9 mouse cellular contexts compared by ENCODE assay signal in genomic region chr6:92219445-92219844, GRCm38 (mm10). TPM values are rescaled to one million over a fixed set of nuclear protein-coding genes. Genes with fewer than 3 reads are reported as not detected.
DNase-seq lines count a peak whose midpoint lies in the region; ATAC-seq and TF ChIP-seq lines count a peak whose summit lies in the region.
"Had no signal": no experiment of that assay in that cellular context is flagged by ENCODE, and none has a peak within 500 bp of the region (broad histone marks: within the 10 kb centered on the region; RNA-seq: fewer than 3 reads in every experiment).

No protein-coding gene starts in this region.

- DNase-seq in left cerebral cortex, adult 18-20 months (ENCODE audit: low spot score in 2 of 2), result peak; percentile 47 to 55
- DNase-seq in left cerebral cortex, adult 8-10 months (ENCODE audit: low spot score in 2 of 2), result no peak
- DNase-seq in MEL (ENCODE audit: low read depth, low spot score), result peak; percentile 55
- peak; percentile 19 for DNase-seq in adrenal gland, postnatal 25 days
- peak; percentile 39 for DNase-seq in induced T-regulatory cell, adult 2 months (ENCODE audit: low read depth)
- peak; percentile 45 for DNase-seq in limb, embryonic 11.5 days (ENCODE audit: low spot score)
- peak; percentile 57 to 64 for DNase-seq in right cerebral cortex, postnatal 10 days (ENCODE audit: low spot score in 2 of 2)

- no peak overlapping the region for H3K9ac ChIP-seq in MEL (ENCODE audit: control insufficient read depth, low read depth, low read length, poor library complexity, severe bottlenecking)
- no peak overlapping the region for H3K9ac ChIP-seq in limb, embryonic 11.5 days (ENCODE audit: low read length)

- H3K4me1 ChIP-seq in MEL (ENCODE audit: control insufficient read depth in 1 of 2, insufficient read depth in 2 of 2, low read length in 2 of 2), result peaks cover 0 to 4% of the 10 kb centered on the region in 2 experiments; a peak in 2 of 4 replicates
- H3K4me1 ChIP-seq in limb, embryonic 11.5 days (ENCODE audit: control insufficient read depth, insufficient read depth, low read length), result no peaks in the 10 kb centered on the region

- no peak overlapping the region for H3K4me3 ChIP-seq in MEL (ENCODE audit: control insufficient read depth in 1 of 2, insufficient read depth in 1 of 2, low read depth in 2 of 2, low read length in 2 of 2)
- H3K4me3 ChIP-seq in limb, embryonic 11.5 days (ENCODE audit: low read depth, low read length), result no peak overlapping the region
- H3K4me3 ChIP-seq: erythroblast, embryonic 14.5 days; megakaryocyte, embryonic 14.5 days had no signal

- H3K4me2 ChIP-seq in limb, embryonic 11.5 days (ENCODE audit: low read depth, severe bottlenecking), result no peak overlapping the region

- H3K27ac ChIP-seq in MEL (ENCODE audit: control insufficient read depth, low read depth, low read length), result no peak overlapping the region
- H3K27ac ChIP-seq in limb, embryonic 11.5 days (replicated peaks; ENCODE audit: low read depth, low read length), result no peak overlapping the region

- peaks cover 8 to 9% of the 10 kb centered on the region in 2 experiments for H3K27me3 ChIP-seq in MEL (ENCODE audit: control insufficient read depth in 1 of 2, insufficient read depth in 2 of 2, low read length in 2 of 2)
- H3K27me3 ChIP-seq in limb, embryonic 11.5 days (ENCODE audit: control insufficient read depth, insufficient read depth, low read length), result no peaks in the 10 kb centered on the region

- TF ChIP-seq POLR2A in MEL (IDR thresholded peaks at IDR 0.05; ENCODE audit: control insufficient read depth in 1 of 2, insufficient read depth in 1 of 2, low read depth in 1 of 2, low read length in 2 of 2, poor library complexity in 1 of 2), result no peak

- H3K36me3 ChIP-seq in MEL (ENCODE audit: control insufficient read depth in 1 of 2, insufficient read depth in 2 of 2, low read length in 2 of 2), result peaks cover 0 to 3% of the 10 kb centered on the region in 2 experiments; a peak in 2 of 4 replicates
- no peaks in the 10 kb centered on the region for H3K36me3 ChIP-seq in limb, embryonic 11.5 days (ENCODE audit: control insufficient read depth, insufficient read depth, low read length)

- TF ChIP-seq RAD21 in MEL (IDR thresholded peaks at IDR 0.05; ENCODE audit: low read depth, low read length), result peak; percentile 71

- 54% methylated on average over 3 of the region's 3 CpGs for WGBS in limb, embryonic 11.5 days

- ATAC-seq in limb, embryonic 11.5 days (ENCODE audit: insufficient number of reproducible peaks, low FRiP score, low TSS enrichment, low read depth), result no peak

- H3K79me2 ChIP-seq in MEL (ENCODE audit: control insufficient read depth, insufficient read depth, low read length, poor library complexity), result peaks cover 2% of the 10 kb centered on the region; the same call in 1 of the 2 replicates

- no peak for TF ChIP-seq EP300 in MEL (IDR thresholded peaks at IDR 0.05; ENCODE audit: low read depth in 1 of 2, low read length in 2 of 2)

- TF ChIP-seq CTCF in MEL (IDR thresholded peaks at IDR 0.05 in 2 of 3, conservative IDR thresholded peaks at IDR 0.05 in 1 of 3; ENCODE audit: control insufficient read depth in 1 of 3, insufficient read depth in 1 of 3, low read depth in 2 of 3, low read length in 3 of 3, poor library complexity in 1 of 3, severe bottlenecking in 1 of 3), result peak; percentile 27 to 66 (median 57); a peak in 5 of 6 replicates

- H3K9me3 ChIP-seq in MEL (replicated peaks; ENCODE audit: insufficient read depth, low read length), result no peaks in the 10 kb centered on the region
- no peaks in the 10 kb centered on the region for H3K9me3 ChIP-seq in limb, embryonic 11.5 days (ENCODE audit: control insufficient read depth, low read length)
- H3K9me3 ChIP-seq: megakaryocyte, embryonic 14.5 days had no signal

TF ChIP-seq in MEL, 35 proteins besides CTCF, POLR2A, EP300 and RAD21:
- TF ChIP-seq MXI1 (IDR thresholded peaks at IDR 0.05; ENCODE audit: low read depth, low read length), result no peak
- peak; percentile 54 for TF ChIP-seq ZC3H11A (IDR thresholded peaks at IDR 0.05; ENCODE audit: low read depth, low read length)
- peak; percentile 77 for TF ChIP-seq SMC3 (IDR thresholded peaks at IDR 0.05; ENCODE audit: low read depth, low read length)
- no peak for TF ChIP-seq ZMIZ1 (IDR thresholded peaks at IDR 0.05; ENCODE audit: low read depth, low read length)

RNA-seq across cellular contexts. Expression of gene Rbsn, which starts 4.7 kb away (rescaled TPM):
- 10 to 100 TPM; 40.7 to 49.9 TPM for total RNA-seq in left cerebral cortex, adult 18-20 months (2021)
- total RNA-seq in left cerebral cortex, adult 8-10 months (2022), result 10 to 100 TPM; 38.0 to 42.8 (median 40.1) TPM
- total RNA-seq in MEL (2012; rRNA removed), result 14.3 and 16.1 TPM in 2 replicates
- 10 to 100 TPM in 1 of 2 experiments, not detected in 1; 16.3 TPM for polyA plus RNA-seq in MEL (2012; ENCODE audit: insufficient read depth in 1 of 2, insufficient read length in 2 of 2, low read depth in 1 of 2, low replicate concordance in 2 of 2, missing spikeins in 1 of 2)
- 16.5 and 19.9 TPM in 2 replicates for total RNA-seq in adrenal gland, postnatal 25 days (2021)
- 16.8 and 17.1 TPM in 2 replicates for polyA plus RNA-seq in limb, embryonic 11.5 days (2014; fragmentation: Nextera tagmentation; extraction: Ambion mirVana)

RNA-seq across cellular contexts. Expression of gene Trh, which starts 25.0 kb away (rescaled TPM):
- total RNA-seq in left cerebral cortex, adult 18-20 months (2021), result 10 to 100 TPM in 1 of 2 experiments, 1 to 10 TPM in 1; 5.8 to 11.2 TPM
- 1 to 10 TPM; 2.5 to 8.4 (median 7.8) TPM for total RNA-seq in left cerebral cortex, adult 8-10 months (2022)
- not detected in 2 replicates for total RNA-seq in MEL (2012; rRNA removed)
- not detected for polyA plus RNA-seq in MEL (2012; ENCODE audit: insufficient read depth in 1 of 2, insufficient read length in 2 of 2, low read depth in 1 of 2, low replicate concordance in 2 of 2, missing spikeins in 1 of 2)
- not detected in 2 replicates for total RNA-seq in adrenal gland, postnatal 25 days (2021)
- polyA plus RNA-seq in limb, embryonic 11.5 days (2014; fragmentation: Nextera tagmentation; extraction: Ambion mirVana), result 0.13 TPM in 1 of 2 replicates, not detected in the other
- polyA plus RNA-seq: erythroblast, embryonic 14.5 days had no signal

RNA-seq across cellular contexts. Expression of gene Mrps25, which starts 35.6 kb away (rescaled TPM):
- 10 to 100 TPM; 54.6 to 55.7 TPM for total RNA-seq in left cerebral cortex, adult 18-20 months (2021)
- 10 to 100 TPM; 44.6 to 59.2 (median 48.9) TPM for total RNA-seq in left cerebral cortex, adult 8-10 months (2022)
- 87.7 and 109 TPM in 2 replicates for total RNA-seq in MEL (2012; rRNA removed)
- polyA plus RNA-seq in MEL (2012; ENCODE audit: insufficient read depth in 1 of 2, insufficient read length in 2 of 2, low read depth in 1 of 2, low replicate concordance in 2 of 2, missing spikeins in 1 of 2), result 100 to 1,000 TPM in 1 of 2 experiments, 10 to 100 TPM in 1; 94.7 to 261 TPM
- total RNA-seq in adrenal gland, postnatal 25 days (2021), result 48.5 and 55.5 TPM in 2 replicates
- polyA plus RNA-seq in limb, embryonic 11.5 days (2014; fragmentation: Nextera tagmentation; extraction: Ambion mirVana), result 83.9 and 91.7 TPM in 2 replicates

Comparison
In these comparisons a context has a peak if more than half of its experiments do, and no peak if none do; other contexts are left out.
1. DNase-seq: peak in left cerebral cortex, adult 18-20 months (2 of 2), MEL (single experiment), adrenal gland, postnatal 25 days (single experiment), induced T-regulatory cell, adult 2 months (single experiment), limb, embryonic 11.5 days (single experiment) and right cerebral cortex, postnatal 10 days (2 of 2); none in left cerebral cortex, adult 8-10 months (0 of 2).